Mouse (Mus musculus) retina, postnatal 1 day (tissue): Measurements from ENCODE around the gene Mpo.

Experiments used
- DNase-seq: peaks from one replicate; pipeline ENCODE4 v3.0.0-alpha.2; 2012

The Mpo gene

DNA sequence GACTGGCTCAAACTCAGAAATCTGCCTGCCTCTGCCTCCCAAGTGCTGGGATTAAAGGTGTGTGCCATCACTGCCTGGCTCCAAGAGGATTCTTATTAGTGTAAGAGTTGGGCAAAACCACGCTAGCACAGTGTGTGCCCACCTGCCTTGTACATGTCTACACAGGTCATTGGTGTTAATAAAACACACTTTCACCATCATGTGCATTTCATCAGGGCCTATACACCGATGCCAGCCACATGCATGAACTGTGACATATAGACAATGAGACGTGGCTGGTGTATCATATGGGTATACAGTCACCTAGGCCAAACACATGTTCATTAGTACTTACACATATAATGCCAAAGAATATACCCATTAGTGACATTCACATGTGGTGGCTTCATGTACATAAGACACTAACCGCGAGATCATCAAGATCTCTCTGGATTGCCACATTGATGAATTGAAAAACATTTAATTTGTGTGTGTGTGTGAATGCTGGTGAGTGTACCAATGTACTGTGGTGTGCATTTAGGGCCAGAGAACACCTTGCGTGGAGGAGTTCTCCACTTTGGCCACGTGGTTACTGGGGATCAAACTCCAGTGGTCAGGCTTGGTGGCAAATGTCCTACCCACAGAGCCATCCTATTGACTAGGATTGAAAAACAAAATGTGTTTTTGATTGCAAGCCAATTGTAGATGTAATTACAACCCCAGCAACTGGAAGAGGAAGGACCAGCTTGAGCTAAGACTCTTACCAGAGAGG, 35.0 kb upstream of the Mpo start:
- DNase-seq: no peak

DNA sequence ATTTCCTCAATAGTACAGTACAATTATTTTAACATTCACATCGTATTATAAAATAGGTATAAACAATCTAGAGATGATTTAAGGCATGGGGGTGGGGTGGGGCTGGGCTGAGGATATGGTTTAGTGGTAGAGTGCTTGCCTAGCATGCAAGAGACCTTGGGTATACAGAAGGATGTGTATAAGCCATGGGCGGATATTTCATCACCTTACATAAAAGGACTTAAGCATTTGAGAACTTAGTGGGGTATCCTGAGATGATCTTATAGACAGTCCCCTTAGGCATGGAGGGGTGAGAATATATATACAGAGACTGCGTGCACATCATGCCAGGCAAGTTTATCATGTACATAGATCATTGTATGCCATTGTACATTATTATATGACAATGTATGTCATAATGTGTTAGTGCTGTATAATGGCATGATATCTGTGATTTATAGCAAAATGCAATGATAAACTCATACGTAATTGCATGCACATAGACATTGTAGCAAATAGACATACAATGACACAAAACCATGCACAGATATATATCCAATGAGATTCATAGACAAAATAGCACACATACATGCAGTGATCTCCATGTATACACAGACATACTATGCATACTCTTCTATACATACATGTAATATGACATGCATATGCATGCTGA, 34.3 kb upstream of the Mpo start:
- DNase-seq: no peak

DNA sequence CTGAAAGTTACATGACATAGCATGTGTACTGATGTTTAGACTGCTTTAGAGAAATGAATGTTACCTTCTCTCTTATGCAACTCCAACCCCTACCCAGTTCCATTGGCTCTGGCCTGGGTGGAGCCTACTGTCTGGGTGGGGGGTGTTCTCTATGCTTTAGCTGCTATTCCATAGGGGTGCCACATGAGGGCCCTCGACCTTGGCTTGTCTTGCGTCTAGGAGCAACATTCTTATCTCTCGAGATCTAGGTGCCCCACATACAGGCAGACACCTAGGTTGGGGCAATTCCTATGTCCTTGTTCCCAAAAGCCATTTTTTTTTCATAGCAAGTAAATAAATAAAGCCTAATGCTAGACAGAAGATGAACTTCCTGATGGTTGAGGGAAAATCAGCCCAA, 33.8 kb upstream of the Mpo start:
- DNase-seq: peak; percentile 54

DNA sequence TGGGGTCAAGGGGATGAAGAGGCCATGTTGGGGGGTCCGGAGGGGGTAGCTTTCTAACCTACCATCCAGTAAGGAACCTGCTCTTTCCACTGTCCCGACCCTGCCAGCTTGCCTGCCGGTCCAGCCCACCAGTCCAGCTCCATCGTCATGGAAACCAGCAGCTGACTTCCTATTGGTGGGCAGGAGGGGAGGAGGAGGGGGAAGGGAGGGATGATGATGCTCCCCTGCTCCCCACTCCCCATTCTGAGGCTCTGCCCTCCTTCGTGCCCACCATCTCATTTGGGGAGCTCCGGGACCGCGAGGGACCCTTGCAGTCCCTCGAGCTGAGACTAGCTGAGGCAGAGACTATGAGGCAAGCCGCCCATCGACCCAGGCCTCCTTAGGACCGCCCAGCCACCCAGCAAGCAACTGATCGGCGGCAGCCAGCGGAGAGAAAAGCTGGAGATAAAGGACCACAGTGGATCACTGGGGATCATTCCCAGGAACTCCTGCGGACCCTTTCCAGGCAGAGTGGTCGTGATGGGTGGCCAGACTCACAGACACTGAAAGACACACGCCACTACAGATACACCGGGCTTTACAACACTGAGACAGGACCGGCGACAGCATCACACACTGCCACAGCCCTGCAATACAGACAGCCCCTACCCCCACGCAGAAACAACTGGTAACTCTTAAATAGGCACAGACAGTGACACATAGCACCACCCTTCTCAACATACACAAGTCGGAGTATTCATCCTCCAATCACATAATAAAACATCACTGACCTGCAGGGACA, 32.9 kb upstream of the Mpo start, which contains the start of gene Tspoap1:
Tspoap1 (plus strand) TSS at position 241 of the 781 bp plus-strand sequence.
- peak; percentile 76 for DNase-seq

DNA sequence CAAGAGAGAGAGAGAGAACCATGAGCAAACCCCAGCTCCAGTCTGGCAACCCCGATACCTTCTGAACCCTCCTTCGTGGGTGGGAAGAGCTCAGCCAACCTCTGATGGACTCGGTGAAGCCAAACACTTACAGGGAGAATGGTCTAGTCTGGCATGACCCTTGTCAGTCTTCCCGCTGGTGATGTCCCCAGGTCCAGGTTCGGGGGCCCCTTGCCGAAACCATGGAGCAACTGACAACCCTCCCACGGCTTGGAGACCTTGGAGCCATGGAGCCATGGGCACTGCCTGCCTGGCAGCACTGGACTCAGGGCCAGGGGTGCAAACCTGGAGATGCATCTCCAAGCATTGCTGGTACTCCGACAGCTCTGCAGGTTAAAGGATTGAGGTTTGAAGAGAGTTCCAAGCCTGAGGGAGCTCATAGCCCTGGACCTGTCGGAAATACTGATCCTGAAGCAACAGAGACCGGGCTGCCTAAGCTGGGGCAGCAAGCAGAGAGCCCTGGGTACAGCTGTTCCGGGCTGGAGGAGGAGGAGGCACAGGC, 32.1 kb upstream of the Mpo start:
- DNase-seq: no peak

DNA sequence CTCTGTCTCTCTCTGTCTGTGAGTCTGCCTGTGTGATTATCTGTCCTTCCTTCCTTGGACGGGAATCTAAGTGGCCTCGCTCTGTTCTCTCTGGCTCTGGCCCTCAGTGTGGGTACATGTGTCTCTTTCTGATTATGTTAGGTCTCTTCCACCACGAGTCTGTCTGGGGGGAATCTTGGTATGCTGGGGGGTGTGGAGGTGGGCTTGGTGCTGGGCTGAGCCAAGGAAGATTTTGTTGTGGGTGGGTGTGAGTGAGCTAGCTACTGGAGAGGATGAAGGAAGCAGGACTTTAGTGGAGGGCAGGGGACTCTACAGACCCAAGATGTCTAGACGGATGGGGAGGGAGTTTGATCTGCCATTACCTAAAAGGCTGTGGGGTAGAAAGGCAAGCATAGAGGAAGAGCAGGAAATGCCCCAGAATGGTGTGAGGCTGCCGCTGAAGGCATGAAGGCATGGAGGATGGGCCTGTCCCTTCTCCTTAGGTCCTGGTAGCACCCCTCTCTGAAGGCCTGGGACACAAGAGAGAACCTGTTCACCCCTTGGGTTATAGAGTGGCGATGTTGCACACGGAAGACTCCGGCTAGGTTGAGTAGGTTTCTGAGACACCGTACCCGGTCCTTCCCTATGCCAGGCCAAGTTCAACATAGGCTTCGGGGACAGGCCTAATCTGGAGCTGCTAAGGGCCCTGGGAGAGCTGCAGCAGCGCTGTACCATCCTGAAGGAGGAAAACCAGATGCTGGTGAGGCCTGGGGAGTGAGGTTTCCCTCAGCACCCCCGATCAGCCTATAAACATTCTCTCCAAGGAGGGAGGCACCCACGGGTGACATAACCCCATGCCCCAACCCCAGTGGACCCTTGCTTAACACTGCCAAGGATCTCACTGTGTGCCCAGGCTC, 31.3 kb upstream of the Mpo start:
- no peak for DNase-seq

DNA sequence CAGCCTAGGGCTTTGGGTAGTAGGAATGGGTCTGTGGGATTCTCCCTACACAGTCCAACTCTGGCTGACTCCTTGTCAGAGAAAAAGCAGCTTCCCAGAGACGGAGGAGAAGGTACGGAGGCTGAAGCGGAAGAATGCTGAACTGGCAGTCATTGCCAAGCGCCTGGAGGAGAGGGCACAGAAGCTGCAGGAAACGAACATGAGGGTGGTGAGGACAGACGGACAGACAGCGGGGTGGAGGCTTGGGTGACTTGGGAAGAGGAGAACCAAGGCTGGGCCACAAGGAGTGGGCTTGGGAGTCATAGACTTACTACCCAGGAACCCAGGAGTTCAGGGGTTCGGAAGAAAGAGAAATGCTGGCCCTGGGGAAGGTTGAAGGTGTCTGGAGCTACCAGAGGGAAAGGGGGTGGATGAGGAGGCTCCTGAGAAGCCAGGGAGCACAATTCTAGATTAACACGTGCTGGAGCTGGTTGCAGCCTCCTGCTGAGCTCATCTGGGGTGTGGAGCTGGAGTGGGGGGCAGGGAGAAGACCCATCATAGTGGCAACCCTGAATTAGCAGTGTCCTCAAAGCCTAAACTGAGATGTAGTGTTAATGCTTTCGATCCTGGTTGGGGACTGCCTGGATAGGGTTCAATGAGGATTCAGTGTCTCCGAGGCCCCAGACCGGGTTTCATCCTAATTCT, 30.5 kb upstream of the Mpo start:
- DNase-seq: no peak

DNA sequence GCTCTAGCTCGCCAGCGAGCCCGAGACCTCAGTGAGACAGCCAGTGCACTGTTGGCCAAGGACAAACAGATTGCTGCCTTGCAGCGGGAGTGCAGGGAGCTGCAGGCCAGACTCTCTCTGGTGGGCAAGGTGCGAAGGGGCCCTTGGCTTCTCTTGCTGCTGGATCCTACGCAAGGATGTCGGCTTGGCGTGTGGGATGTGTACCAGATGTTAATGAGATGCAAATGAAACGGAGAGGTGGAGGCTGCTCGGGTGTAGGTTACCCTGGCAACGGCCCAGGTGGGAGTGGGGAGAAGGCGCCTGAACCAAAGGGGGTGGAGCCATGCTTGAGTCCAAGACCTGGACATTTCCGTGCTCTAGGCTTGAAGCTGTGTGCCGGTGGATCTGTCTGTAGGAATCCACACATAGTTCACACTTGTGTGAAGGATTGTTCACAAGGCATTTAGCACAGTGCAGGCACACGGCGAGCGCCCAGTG, 29.8 kb upstream of the Mpo start:
- peak; percentile 69 for DNase-seq

DNA sequence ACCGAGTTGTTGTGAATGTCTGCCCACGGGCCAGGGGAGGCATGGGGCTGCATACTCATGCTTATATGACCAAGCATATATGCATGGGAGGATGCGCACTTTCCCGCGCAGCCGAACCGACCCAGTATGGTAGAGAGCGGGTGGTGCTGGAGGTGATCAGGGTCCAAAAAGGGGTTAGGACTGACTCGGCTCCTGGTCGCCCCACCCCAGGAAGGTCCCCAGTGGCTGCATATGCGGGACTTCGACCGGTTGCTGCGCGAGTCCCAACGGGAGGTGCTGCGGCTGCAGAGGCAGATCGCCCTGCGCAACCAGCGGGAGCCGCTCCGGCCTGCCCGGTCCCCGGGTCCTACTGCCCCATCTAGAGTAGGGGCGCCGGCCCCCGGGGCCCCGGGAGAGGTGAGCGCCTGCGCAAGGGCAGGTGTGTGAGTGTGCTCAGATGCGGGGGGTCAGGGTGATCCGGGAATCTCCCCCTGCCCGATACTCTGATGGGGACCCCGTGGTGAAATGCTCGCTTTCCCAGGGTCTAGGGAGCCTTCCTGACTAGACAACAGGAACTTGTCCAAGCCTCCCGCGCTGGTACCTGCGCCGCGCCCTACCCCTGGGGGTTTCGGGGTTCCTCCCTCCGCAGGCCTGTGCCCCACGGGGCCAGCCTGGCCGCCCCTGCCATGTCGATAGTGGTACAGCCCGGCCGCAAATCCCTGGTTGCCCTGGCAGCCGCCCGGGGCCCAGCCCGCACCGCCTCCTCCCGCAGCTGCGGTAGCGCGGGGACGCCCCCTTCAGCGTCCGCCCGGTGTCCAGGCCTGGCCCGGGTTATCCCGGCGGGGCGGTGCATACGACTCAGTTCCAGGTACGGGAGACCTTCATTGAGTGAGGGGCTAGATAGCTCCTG, 29.1 kb upstream of the Mpo start:
- peak; percentile 85 for DNase-seq

DNA sequence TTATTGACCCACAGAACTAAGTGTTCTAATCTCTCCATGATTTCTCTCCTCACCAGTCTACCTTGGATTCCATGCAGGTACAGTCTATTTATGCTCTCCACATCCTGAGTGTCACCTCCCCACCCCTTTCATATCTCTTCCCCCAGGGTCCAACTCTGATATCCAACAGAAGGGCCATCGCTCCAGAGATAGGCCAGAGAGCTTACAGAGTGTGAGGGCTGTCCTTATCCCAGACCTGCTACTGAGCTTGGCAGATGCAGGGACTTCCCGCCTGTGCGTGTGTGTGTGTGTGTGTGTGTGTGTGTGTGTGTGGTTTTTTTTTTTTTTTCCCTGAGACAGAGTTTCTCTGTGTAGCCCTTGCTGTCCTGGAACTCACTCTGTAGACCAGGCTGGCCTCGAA, 24.6 kb upstream of the Mpo start:
- DNase-seq: no peak

DNA sequence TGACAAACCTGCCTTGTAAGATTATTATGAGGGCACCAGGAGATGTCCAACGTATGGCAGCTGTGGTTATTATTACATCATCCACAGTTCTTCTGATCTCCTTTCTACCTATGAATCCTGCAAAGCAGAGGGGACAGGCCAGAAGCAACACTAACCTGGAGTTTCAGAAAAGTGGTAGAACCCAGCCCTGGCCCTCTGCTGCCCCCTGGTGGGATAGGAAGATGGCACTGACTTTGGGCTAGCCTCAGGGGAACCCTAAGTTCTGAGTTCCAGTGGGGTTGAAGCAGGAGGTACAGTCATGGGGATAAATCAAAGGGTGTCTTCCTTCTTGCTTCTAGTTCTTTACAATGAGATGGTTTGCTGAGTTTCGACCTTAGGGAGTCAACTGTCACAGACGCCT, 22.4 kb upstream of the Mpo start:
- DNase-seq: peak; percentile 65

DNA sequence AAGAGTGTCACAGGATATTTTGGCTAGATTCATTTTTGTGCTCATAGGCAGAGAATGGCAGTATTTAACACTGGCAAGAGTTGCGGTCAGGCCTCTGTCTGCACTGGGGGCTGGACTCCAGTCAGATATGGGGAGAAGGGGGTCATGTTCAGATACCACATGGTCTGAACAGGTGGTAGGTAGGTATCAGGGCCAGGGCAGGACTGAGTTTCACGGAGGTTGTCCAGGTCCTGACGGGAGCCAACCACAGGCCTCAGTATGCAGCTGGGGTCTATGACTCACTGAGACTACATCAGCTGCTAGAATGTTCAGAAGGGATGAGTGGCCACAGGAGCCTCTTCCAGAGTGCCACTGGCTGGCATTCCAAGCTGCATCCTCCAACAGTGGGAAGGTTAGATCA, 21.0 kb upstream of the Mpo start:
- DNase-seq: no peak

DNA sequence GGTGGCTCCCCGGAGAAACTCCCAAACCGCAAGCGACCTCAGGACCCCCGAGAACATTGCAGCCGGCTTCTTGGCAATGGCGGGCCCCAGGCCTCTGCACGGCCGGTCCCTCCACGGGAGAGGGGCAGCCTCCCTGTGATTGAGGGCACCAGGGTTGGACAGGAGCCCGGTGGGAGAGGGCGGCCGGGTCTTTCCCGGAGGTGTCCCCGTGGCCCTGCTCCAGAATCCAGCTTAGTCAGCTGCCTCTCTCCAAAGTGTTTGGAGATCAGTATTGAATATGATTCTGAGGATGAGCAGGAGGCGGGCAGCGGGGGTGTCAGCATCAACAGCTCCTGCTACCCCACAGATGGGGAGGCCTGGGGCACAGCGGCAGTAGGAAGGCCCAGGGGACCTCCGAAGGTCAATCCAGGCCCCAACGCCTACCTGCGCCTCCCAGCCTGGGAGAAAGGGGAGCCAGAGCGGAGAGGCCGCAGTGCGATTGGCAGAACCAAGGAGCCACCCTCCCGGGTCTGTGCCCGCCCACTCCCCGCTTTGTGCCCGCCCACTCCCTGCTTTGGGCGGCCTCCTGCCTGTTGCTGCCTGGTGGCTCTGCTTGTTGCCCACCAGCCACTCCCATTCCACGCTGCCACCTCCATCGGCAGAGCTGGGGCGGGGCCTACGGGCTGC, 15.1 kb upstream of the Mpo start:
- DNase-seq: peak; percentile 87

DNA sequence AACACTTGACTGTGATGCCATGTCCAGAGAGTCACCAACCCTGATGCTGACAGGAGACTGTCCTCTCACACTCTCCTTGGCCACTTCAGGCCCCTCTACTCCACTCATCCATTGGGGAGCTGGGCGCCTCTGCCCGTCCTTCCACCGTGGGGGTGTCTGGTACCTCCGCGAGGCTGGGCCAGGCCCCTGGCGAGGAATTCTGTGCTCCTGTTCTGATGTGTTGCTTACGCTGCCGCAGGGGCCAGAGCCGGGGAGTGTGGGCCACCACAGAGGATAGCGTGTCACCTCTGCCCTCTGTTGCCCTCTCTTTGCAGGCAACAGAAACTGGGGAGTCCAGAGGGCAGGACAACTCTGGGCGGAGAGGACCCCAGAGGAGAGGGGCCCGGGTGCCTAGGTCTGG, 14.5 kb upstream of the Mpo start:
- DNase-seq: no peak

DNA sequence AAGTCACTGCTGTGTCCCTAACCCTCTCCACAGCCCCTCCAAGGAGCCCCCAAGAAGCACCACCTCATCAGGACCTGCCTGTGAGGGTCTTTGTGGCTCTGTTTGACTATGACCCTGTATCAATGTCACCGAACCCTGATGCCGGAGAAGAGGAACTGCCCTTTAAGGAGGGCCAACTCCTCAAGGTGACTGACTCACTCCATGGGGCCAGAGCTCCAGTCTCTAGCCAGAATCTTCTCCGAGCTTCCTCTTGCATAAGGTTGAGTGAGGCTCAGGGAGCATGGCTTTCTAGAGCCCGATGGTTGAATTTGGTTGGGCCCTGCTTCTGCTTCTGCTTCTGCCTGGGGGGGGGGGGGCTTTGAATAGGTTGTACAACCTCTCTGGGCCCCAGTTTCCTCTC, 14.0 kb upstream of the Mpo start:
- no peak for DNase-seq

DNA sequence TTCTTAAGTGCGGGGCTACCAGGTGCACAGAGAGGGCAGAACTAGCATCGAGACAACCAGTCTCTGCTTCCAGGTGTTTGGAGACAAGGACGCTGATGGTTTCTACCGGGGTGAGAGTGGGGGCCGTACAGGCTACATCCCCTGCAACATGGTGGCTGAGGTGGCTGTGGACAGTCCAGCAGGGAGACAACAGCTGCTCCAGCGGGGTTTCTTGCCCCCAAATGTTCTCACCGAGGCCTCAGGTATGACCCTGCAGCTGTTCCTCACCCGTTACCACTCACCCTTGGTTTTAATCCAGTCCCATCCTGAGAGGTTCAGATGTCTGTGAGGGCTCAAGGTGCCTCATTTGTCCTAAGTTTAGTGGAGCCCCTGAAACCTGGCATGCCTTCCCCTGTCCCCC, 13.3 kb upstream of the Mpo start:
- no peak for DNase-seq

DNA sequence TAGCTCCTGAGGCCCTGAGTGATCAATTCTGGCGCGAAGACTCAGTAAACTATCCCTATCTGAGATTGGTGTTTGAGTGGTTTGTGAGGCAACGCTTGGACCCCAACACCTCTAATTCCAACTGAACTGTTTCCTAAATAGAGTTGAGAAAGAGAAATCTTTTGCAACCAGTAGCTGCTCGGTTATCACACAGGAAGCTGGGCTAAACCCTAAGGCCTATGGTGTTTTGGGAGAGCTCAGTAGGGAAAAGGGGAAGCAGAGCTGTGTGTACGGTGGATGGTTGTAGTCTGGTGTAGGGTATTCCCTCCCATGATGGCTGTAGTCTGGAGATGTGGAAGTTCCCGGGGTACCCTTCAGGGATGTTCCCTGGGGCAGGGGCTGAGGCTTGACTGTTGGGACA, 3.3 kb upstream of the Mpo start:
- no peak for DNase-seq

DNA sequence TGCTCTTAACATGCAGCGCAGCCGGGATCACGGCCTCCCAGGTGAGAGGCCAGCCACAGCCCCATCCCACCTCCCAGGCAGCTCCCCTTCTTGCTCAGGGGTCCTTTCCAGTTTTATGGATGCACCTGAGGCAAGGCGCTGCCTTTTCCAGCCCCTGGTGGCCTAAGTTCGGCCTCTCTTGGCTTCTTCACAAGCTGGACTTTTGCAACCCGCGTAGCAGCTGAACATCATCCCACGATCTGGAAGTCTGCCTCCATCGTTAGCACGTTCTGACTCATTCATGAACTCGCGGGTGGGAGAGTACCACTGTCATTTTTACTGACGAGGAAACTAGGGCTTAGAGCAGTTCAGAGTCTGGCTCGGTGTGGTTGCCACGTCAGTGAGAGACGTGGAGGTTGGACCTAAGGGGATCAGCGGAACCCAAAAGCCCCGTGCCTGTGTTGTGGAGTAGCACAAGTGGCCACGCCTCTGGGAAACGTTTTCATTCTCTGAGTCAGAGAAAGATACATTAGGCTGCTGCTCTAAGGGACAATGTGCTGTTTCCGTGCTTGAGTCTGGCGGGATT, 8.4 kb downstream of the Mpo start:
- DNase-seq: no peak

DNA sequence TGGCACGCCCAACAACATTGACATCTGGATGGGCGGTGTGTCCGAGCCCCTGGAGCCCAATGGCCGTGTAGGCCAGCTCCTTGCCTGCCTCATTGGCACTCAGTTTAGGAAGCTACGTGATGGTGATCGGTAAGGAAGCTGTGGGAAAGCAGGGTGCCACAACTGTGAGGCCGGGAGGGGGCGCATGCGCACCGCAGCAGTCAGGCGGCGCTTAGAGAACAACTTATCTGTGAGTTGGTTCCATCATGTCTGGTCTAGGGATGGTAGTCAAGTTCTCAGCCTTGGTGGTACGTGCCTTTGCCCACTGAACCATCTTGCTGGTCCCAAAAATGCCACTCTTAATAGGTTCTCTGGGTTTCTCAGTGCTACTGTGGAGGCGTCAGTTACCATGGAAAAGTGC, 9.2 kb downstream of the Mpo start:
- DNase-seq: peak; percentile 49

DNA sequence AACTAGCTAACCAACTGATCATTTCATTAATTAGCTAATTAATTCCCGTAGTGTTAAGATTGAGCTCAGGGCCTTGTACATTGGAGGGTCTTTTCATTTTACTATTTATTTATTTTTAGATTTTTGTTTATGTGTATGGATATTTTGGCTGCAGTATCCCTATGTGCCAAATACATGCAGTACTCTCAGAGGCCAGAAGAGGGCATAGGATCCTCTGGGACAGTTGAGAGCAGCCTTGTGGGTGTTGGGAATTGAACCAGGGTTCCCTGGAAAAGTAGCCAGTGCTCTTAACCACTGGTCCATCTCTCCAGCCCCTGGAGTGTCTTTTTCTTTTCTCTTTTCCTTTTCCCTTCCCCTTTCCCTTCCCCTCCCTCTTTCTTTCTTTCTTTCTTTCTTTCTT, 12.1 kb downstream of the Mpo start:
- DNase-seq: peak; percentile 48
